Mouse (Mus musculus) retina, embryonic 14.5 days (tissue): ENCODE data around the gene Ccdc92b.

Source experiments
- DNase-seq: peaks from one replicate; pipeline ENCODE4 v3.0.0-alpha.2; 2015; ENCODE audit warnings: low spot score

Gene Ccdc92b

DNA sequence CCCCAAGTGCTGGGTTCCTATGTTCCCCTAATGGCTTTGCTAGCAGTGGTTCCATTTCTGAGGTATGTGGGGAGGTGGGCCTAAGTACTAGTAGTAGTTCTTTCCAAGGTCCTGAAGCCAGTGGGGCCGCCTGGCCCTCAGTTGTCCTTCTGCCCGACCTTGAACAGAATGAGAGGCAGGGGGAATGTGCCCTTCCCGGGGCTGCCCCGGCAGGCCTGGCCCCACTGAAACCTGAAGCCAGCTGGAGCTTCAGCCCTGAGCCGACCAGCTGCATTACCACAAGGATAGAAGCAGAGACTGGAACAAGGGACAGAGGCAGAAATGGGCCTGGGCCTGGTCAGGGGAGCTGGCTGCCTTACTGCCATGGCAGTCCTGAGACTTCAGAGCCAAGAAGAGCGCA lies 34.0 kb downstream of the Ccdc92b start:
- no peak for DNase-seq

DNA sequence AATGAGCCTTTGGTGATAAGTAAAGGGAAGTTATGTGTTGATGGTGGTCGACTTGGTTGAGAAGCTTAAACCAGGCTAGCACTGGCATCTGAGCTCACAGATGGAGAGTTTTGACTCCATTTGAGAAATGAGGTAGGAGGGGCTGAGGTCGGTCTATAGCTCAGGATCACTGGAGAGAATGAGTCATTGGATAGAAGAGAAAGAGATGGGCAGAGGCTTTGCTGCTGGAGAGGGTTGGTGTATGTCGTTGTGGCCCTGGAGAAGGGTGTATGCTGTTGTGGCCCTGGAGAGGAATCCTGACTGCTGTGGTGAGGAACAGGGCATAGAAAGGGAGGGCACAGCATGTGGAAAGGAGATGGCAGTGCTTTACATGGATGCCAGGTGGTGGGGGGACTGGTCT lies 36.5 kb downstream of the Ccdc92b start:
- DNase-seq: no peak

DNA sequence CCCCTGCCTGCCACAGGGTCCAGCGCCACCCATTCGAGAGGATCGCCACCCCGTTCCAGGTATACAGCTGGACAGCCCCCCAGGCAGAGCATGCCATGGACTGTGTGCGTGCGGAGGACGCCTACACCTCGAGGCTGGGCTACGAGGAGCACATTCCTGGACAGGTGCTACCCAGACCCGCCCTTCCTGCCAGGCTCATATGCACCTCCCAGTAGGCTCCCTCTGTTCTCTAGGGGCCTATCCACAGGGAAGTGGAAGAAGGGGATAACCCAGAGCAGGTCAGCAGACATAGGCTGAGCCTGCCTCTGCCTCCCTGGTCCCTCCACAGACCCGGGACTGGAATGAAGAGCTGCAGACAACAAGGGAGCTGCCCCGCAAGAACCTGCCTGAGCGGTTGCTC lies 40.9 kb downstream of the Ccdc92b start:
- DNase-seq: no peak

DNA sequence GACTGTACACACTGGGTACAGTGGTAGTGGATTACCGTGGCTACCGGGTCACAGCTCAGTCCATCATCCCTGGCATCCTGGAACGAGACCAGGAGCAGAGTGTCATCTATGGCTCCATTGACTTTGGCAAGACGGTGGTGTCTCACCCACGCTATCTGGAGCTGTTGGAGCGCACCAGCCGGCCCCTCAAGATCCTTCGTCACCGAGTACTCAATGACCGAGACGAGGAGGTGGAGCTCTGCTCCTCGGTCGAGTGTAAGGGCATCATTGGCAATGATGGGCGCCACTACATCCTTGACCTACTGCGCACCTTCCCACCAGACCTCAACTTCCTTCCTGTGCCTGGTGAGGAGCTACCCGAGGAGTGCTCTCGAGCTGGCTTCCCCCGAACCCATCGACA lies 42.2 kb downstream of the Ccdc92b start:
- DNase-seq: no peak

DNA sequence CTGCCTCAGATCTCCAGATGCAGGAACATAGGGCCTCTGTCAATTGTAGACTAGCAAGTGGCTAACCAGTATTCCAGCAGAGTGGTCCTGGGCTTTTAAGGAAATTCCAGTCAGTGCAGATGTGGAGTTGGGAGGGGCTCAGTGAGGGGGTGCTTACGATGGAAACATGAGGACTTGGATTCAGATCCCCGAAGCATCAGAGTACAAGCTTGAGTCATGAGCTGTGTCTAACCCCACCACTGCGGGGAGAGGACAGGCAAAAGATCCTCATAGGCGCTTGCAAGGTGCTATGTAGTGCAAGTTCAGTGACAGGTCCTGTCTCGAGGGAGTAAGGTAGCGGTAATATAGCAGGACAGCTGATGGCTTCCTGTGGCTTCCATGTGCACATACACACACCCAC lies 42.8 kb downstream of the Ccdc92b start:
- no peak for DNase-seq

DNA sequence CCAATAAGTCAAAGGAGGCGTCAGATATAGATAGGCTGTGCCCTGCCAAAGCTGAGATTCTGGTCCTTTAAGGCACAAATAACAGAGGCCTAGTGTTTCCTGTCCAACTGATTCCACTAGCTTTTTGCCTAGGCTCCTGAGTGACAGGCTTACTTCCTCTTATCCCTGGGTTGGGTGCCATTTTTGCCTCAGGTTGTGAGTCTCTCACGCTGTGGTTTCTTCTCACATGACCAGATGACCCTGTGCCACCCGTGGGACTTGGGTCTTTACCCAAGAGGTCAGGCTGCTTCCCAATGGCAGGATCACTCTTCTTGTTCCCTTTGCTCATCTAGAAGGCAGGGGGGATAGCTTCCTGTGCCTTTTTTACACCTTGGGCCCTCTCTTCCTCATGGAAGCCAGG lies 44.9 kb downstream of the Ccdc92b start:
- DNase-seq: no peak

DNA sequence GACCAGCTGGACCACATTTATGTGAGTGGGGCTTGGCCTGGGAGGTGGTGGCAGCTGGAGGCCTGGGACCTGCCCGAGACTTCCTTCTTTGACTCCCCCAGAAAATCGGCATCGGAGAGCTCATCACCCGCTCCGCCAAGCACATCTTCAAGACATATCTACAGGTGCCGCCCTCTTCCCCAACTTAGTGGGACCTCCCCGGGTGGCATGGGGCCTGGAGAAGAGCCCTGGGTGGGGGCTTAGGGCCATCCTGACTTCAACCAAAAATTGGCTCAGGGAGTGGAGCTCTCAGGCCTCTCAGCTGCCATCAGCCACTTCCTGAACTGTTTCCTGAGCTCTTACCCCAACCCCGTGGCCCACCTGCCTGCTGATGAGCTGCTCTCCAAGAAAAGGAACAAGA lies 45.5 kb downstream of the Ccdc92b start:
- no peak for DNase-seq

DNA sequence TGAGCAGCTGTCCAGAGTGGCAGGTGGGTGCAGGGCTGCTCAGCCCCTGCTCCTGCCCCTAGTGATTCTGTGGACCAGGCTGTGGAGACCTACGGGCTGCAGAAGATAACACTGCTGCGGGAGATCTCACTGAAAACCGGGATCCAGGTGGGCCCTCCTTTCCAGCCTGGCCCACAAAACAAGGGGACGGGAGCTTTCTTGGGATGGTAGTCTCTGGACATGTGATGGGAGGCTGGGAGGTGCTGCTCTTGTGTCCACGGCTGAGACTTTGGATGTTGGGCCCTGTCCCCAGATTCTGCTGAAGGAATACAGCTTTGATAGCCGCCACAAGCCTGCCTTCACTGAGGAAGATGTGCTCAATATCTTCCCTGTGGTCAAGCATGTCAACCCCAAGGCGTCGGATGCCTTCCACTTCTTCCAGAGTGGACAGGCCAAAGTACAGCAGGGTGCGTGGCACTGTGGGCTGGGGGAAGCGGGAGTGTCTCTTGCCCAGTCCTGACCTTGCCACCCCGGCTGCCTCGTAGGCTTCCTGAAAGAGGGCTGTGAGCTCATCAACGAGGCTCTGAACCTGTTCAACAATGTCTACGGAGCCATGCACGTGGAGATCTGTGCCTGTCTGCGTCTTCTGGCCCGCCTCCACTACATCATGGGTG lies 46.4 kb downstream of the Ccdc92b start:
- DNase-seq: no peak

DNA sequence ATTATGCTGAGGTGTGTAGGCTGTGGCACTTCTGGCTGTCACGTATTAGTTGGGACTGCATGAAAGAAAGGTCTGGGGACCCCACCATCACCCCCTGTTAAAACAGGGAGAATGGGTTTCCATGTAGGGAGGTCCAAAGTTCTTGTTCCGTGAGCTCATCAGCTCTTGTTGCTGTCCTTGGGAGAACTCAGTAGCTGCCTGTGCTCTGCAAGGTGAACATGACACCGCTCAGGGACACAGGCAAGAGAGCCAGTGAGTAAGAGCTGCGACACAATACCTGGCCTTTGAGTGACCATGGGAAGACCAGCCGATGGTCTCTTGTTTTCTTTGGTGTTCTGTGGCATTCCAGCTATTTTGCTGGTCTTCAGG lies 46.9 kb downstream of the Ccdc92b start:
- DNase-seq: no peak

DNA sequence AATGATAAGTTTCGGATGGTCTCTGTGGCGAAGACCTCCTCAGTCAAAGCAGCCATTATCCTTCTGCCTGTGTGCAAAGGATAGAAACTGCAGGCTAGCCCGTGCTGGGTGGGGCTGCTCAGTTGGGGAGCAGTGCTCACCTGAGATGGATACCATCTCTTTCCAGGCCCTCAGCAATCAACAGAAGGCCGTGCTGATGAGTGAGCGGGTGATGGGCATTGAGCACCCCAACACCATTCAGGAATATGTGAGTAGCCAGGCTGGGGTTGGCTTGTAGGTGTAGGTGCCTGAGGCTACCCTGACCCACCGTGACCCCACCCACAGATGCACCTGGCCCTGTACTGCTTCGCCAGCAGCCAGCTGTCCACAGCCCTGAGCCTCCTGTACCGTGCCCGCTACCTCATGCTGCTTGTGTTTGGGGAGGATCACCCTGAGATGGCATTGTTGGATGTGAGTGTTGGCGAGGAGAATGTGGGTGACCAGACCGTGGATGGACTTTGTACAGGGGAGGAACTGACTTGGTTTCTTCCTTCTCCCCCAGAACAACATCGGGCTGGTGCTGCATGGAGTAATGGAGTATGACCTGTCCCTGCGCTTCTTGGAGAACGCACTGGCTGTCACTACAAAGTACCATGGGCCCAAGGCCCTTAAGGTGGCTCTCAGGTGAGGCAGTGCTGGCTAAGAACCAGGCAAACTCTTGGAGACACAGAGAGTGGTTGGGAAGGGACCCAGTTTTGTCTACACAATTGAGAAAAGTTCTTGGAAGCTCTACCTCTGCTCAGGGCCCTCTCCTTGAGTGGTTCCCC lies 47.6 kb downstream of the Ccdc92b start:
- DNase-seq: no peak

DNA sequence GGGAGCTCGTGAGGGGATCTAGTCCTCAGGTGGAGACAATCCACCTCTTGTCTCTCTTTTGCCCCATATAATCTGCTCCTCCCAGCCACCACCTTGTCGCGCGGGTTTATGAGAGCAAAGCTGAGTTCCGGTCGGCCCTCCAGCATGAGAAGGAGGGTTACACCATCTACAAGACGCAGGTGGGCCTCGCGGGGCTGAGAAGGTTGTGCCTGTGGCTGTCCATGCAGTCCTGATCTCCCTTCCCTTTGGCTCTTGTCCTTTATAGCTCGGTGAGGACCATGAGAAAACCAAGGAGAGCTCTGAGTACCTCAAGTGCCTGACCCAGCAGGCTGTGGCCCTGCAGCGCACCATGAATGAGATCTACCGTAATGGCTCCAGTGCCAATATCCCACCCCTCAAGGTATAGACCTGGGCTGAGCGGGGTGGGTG lies 48.2 kb downstream of the Ccdc92b start:
- DNase-seq: no peak

DNA sequence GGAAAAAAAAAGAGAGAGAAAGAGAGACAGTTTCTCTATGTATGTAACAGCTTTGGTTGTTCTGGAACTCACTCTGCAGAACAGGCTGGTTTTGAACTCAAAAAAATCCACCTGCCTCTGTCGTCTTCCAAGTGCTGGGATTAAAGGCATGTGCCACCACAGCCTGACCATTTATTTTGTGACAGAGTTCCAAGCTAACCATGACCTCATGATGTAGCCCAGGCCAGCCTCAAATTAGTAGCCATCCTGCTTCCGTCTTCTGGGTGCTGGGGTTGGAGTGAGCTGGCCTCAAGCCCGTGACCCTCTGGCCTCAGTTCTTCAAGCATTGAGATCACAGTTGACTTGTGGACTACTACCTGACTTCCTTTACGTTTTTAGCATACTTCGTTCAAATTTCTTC lies 49.1 kb downstream of the Ccdc92b start:
- no peak for DNase-seq

DNA sequence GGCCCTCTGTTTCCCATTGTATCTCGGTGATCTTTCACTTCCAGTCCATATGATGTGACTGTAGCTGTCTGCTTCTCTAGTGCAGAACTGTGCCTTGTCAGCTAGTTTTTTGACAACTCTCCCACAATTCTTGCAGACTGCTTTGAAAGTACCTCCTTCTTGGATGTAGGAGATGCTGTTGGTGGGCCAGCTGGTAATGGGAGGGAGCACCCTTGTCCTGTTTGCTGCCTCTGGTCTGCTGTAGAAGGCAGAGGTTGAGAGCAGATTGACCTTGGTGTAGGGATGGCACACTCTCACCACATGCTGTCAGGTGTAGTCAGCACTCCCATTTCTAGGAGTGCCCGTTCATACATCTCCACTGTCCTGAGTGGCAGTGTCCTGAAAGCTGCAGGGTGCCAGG lies 49.6 kb downstream of the Ccdc92b start:
- no peak for DNase-seq

DNA sequence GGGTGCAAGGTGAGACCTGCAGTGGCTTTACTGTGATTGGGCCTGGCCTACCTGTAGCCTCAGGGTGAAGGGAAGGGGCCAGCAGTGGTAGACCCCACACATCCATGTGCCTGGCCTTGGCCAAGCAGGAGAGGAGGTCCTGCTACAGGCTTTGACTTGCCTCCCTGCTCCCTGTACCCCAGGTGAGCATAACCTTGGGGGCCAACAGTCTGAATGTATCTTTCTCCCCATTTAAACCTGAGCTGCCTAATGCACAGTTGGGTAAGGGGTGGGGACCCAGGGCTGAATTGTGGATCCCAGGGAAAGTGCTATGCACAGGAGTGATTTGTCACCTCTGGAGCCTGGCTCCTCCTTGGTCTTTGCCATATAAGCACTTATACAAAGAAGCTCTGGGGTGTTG lies 50.7 kb downstream of the Ccdc92b start:
- no peak for DNase-seq

DNA sequence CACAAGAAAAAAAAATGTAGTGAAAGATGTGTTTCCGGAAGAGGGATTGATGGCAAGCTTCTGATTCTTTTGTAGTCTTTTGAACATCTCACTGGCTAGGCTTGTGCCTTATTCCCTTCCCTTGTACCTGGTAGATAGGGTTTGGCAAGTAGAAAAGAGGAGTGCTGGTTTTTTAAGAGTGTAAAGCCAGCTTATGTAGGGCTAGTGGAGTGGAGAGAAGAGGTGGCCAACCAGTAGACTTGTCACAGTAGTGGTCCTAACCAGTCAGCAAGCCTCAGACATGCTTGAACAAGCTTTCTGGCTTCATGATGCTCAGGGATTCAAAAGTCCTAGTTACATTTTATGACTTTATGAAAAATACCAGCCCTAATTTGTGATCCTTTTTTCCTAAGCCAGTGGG lies 51.6 kb downstream of the Ccdc92b start:
- DNase-seq: no peak

DNA sequence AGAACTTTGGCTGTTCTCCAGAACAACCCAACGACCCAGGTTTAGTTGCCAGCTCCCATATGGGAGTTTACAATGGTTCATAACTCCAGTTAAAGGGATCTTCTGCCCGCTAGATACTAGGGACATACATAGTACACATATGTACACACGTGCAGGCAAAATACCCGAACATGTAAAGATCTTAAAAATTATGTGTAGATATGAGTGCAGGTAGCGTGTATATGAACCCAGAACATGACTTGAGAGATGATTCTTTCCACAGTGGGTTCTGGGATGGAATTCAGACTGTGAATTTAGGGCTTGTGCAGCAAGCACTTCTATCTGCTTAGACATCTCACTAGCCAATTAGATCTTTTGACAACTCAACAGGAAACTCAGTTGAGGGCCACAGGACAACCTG lies 52.4 kb downstream of the Ccdc92b start:
- DNase-seq: no peak

DNA sequence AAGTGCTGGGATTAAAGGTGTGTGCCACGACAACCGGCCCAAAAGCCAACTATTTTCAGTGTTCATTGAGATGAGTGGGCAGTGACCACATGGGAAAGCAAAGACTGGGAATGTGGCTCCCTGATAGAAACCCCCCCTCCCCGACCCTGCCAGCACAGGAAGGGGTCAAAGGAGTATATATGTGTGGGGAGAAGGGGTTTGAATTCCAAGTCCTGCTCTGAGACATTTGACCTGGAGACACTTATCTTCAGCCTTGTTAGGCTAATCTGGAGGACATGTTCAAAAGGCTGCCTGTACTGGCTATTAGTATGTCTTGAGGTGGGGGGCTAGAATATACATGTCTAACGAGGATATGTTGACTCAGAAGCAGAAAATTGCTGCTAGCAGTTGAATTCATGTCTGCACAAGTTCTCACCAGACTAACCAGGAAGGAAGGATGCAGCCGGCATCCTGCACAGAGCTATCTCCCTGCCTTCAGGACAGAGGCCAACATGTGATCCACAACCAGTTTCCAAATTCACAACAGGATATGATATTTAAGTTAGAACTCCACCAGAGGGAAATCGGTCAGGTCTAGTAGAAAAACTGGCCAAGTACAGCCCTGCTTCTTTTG lies 53.6 kb downstream of the Ccdc92b start:
- DNase-seq: no peak

DNA sequence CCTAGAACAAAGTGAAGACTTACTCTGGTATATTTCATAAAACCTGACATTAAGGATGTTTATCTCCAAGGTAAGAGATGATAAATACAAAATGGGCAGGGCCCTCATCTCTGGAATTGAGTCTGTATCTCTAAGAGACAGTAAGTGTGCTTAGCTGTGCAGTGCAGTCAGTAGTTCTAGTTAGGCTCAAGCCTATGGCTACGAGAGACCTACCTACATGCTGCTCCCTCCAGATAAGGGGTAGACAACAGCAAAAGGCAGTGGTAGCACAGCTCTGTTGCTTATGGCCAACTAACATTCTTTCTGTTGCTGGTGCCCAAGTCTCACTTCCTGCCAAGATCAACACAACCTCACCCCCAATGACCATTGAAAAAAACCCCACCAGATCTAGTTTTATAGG lies 54.2 kb downstream of the Ccdc92b start:
- no peak for DNase-seq

DNA sequence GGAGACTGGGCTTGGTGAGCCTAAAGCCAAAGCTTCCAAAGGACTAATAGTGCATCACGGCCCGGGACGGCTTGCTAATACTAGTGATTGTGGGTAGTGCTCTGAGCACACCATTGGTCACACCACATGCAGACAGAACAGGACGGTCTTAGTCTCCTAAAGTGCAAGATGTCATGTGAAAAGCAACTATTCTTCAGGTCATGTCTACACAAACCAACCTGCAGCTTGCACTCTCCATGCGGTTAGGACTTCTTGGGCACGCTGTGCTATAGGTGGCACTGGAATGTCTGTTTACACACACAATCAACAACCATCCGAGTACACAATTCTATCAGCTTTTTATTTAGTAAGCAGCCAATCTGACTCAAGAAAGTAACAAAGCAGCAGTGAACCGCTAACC lies 55.3 kb downstream of the Ccdc92b start:
- DNase-seq: no peak

DNA sequence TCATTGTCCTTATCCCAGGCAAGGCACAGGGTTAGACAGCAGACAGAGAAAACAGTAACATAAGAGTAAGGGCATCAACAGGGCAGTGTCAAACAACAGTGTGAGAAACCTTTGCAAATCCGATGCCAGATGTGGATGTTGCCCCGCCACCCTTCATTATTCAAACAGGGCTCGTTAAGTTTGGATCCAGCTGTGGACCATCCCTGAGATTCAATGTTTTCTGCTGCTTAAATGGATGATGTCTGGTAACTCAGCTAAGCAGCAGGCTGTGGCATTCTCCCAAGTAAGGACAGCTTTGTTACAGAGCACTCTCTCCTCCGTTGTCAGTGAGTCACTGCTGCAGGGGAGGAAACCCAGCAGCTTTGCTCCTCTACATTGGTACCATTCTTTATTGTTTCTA lies 55.8 kb downstream of the Ccdc92b start:
- DNase-seq: no peak
